Comparison of ENCODE assay signal across 8 mouse cellular contexts in the genomic region with DNA sequence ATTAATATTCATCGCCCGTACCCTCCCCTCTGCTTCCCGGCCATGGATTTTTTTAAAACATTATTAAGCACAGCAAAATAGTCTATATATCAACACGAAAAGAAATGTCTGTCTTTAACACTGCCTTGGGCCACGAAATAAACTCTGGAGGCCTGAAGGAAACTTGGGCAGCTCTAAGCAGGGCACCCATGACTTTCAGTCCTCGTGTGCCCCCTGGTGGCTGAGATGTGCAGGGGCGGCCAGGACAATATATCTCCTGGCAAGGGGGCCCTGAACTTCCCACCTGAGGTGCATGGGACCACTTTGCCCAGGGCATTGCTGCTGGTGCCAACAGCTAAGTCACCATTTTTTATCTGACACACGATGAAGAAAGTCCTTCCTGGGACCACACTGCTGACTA. TPM values are rescaled to one million over a fixed set of nuclear protein-coding genes. Genes with fewer than 3 reads are reported as not detected.
A peak's percentile ranks its signal among the peaks of the same experiment; 100 is the strongest.
DNase-seq lines count a peak whose midpoint lies in the region; ATAC-seq and TF ChIP-seq lines count a peak whose summit lies in the region.

No protein-coding gene starts in this region.

- peaks cover 69% of the 10 kb centered on the region for H3K27me3 ChIP-seq in heart, embryonic 10.5 days (ENCODE audit: insufficient read depth, poor library complexity, severe bottlenecking)
- H3K27me3 ChIP-seq in limb, embryonic 10.5 days (ENCODE audit: low read depth, poor library complexity, severe bottlenecking) = peaks cover 41% of the 10 kb centered on the region

- WGBS in heart, embryonic 10.5 days = 28% methylated on average over 8 of the region's 8 CpGs
- 30% methylated on average over 8 of the region's 8 CpGs for WGBS in limb, embryonic 10.5 days

- no peaks in the 10 kb centered on the region for H3K36me3 ChIP-seq in heart, embryonic 10.5 days
- H3K36me3 ChIP-seq in limb, embryonic 10.5 days = no peaks in the 10 kb centered on the region

- no peak overlapping the region for H3K27ac ChIP-seq in heart, embryonic 10.5 days
- H3K27ac ChIP-seq in cortical plate, adult 2 months (ENCODE audit: insufficient read depth, low read length) = no peak overlapping the region
- no peak overlapping the region for H3K27ac ChIP-seq in limb, embryonic 10.5 days

- H3K4me1 ChIP-seq in heart, embryonic 10.5 days = peaks cover 13% of the 10 kb centered on the region
- H3K4me1 ChIP-seq in cortical plate, adult 2 months (ENCODE audit: control insufficient read depth, insufficient read depth, low read length) = no peaks in the 10 kb centered on the region
- H3K4me1 ChIP-seq in limb, embryonic 10.5 days = peaks cover 51% of the 10 kb centered on the region

- H3K4me3 ChIP-seq in heart, embryonic 10.5 days = no peak overlapping the region
- H3K4me3 ChIP-seq in cortical plate, adult 2 months (ENCODE audit: insufficient read depth, low read length) = no peak overlapping the region
- no peak overlapping the region for H3K4me3 ChIP-seq in limb, embryonic 10.5 days

- DNase-seq in heart, adult 18-20 months = peak; percentile 77 to 93
- no peak for DNase-seq in heart, embryonic 10.5 days (ENCODE audit: low spot score)
- peak; percentile 64 for DNase-seq in gastrocnemius, postnatal 25 days
- DNase-seq in kidney, adult 18-20 months = peak; percentile 81
- peak; percentile 92 for DNase-seq in limb, embryonic 10.5 days (ENCODE audit: low spot score)
- peak; percentile 56 to 82 for DNase-seq in spleen, postnatal 10 days (ENCODE audit: low spot score in 2 of 2)

- ATAC-seq in monocyte, adult 5-6 weeks (replicated peaks; ENCODE audit: insufficient number of reproducible peaks, low FRiP score, low TSS enrichment, poor library complexity, severe bottlenecking) = peak; percentile 84

- TF ChIP-seq CTCF in cortical plate, adult 2 months (IDR thresholded peaks at IDR 0.05; ENCODE audit: extremely low read depth, insufficient read depth, low read length) = peak; percentile 83

- no peak for TF ChIP-seq POLR2A in cortical plate, adult 2 months (IDR thresholded peaks at IDR 0.05; ENCODE audit: extremely low read depth, insufficient read depth, low read length)

- H3K9me3 ChIP-seq in heart, embryonic 10.5 days = peaks cover 6% of the 10 kb centered on the region
- H3K9me3 ChIP-seq in limb, embryonic 10.5 days (replicated peaks) = 0 out of 2 replicates have a peak, but pooled peaks cover 2% of the 10 kb centered on the region

RNA-seq across cellular contexts. Expression of a gene that starts 27.3 kb away (rescaled TPM):
- total RNA-seq in heart, adult 18-20 months (2021) = 10 to 100 TPM in 1 of 2 experiments, 1 to 10 TPM in 1; 8.7 to 10.1 TPM
- polyA plus RNA-seq in heart, embryonic 10.5 days (2016; fragmentation: Nextera tagmentation; extraction: Ambion mirVana) = 2.0 and 4.6 TPM in 2 replicates
- polyA plus RNA-seq in cortical plate, adult 2 months (2012; rRNA removed) = 6.6 and 8.0 TPM in 2 replicates
- 1 to 10 TPM; 6.4 to 7.7 TPM for total RNA-seq in gastrocnemius, postnatal 25 days (2021)
- polyA plus RNA-seq in limb, embryonic 10.5 days (2016; fragmentation: Nextera tagmentation; extraction: Ambion mirVana) = 1.0 and 3.2 TPM in 2 replicates
- total RNA-seq in monocyte, adult 5-6 weeks (2017) = 3.8 to 13.0 TPM (median 6.1 TPM) in 3 replicates
